Mouse (Mus musculus) left cerebral cortex, postnatal 10 days (tissue): ENCODE measurements around the gene Rpp14. TPM values are rescaled to one million over a fixed set of nuclear protein-coding genes. Genes with fewer than 3 reads are reported as not detected.
A peak's percentile ranks its signal among the peaks of the same experiment; 100 is the strongest.

Experiments used
- DNase-seq, 2 experiments: peaks; one replicate each; pipeline ENCODE4 v3.0.0; 2021 to 2022; ENCODE audit warnings: low spot score in 2 of 2, mixed read lengths in 1 of 2; ENCODE audit errors: extremely low spot score in 1 of 2
- intact Hi-C: fragments of 180-260 bp; cut with DNase I; formaldehyde crosslinking; loops from one replicate; pipeline ENCODE4 v1.15.1; 2025
- total RNA-seq, 2 experiments: library from RNA; stranded (reverse); gene quantifications; 2 replicates each; pipeline ENCODE4 v1.2.3; 2021

Gene Rpp14
- 10 to 100 TPM; 22.2 to 28.3 TPM for total RNA-seq

DNA sequence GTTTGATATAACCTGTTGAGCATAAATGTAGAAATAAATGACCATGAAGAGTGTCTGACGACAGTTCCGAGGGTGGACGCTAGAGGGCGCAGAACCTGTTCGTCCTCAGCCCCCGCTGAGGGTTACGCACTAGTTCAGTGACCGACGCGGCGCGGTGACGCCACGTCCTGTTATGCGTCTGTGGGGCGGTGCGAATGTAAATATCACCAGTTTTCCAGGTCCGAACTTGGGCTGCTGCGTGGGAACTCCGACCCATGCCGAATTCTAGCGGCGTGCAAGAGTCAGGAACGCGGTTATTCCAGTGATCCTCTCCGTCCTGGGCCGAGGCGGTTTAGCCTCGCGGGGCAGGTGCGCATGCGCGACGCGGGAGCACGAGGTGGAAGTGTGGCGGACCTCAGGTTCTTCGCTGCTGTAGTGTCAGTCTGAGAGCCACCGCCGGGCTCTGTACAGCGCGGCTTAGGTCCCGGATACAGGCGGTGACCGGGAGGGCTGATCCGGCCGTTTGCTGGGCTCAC, at the start of gene Rpp14:
Gene Rpp14, plus strand, starts transcription at position 203 of the 515 bp plus-strand sequence.
- DNase-seq, result peak; percentile 93 to 95
- intact Hi-C loops, result no loop called here

DNA sequence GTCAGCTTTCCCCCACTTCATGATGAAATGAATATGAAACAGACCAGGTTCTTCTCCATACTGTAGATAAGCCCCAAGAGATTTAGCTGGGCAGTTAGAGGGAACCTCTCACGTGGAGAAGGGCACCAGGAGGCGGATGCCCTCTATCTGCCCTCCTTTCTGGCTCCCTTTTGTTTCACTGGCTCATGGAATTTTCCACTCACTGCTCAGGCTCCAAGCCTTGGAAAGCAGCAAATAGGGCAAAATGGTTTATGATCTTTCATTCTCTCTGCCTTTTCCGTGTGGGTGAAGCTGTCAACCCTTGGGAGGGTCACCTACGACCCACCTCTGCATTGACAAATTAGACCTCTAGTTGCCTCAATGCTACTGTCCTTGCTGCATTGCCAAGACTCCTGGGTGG, 49.6 kb upstream of the Rpp14 start:
- no peak for DNase-seq
- intact Hi-C loops, result no loop called here

DNA sequence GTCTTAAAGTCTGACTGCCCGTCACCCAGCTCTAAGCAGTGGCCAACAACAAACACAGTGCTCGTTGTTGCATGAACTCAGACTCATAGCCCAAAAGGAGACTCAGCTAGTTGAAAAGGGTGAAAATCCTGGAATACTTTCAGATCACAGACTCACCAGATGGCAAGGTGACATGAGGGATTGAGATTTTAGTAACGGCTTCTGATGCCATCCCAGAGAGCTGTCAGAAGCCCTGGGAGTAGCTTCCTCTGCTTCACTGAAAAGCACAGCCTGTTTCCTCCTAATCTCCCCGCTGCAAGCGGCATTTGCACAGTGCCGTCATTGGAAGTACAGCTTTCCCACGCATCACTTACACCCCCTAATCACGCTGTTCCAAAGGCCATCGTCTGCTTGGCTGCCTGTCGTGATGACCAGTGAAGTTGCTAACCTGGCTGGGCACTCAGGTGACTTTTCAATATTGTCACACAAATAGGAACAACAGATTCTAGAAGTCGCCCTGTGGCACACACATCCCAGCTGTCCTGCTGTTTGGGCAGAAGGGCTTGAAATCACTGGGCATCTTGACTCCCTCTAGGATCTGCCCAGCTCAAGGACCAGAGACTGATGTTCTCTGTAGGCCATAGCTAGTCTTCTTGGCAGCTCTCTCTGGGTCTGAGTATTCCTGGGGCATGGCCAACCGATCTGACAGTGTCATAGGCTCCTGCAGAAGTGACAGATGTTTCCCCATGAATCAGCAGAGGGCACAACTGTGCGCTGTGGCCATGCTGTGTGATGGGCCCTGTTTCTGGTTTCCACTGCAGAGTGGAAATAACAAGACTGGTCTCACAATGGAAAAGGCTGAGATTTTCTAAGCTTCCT, 47.9 kb upstream of the Rpp14 start:
- intact Hi-C loops, result no loop called here
- no peak for DNase-seq

DNA sequence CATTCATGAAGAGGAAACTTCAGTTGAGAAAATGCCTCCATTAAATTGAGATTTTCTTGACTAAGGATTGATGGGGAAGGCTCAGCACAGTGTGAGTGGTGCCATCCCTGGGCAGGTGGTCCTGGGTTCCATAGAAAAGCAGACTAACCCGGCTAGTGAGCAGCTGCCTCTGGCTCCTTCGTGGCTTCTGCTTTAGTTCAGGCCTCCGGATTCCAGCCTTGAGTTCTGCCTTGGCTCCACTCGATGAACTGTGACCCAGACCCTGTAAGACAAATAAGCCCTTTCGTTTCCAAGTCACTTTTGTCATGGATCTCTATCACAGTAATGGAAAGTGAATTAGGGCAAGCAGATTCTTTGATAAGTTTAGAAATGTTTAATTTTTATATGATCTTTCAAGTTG, 45.6 kb upstream of the Rpp14 start:
- intact Hi-C loops, result no loop called here
- DNase-seq, result no peak

DNA sequence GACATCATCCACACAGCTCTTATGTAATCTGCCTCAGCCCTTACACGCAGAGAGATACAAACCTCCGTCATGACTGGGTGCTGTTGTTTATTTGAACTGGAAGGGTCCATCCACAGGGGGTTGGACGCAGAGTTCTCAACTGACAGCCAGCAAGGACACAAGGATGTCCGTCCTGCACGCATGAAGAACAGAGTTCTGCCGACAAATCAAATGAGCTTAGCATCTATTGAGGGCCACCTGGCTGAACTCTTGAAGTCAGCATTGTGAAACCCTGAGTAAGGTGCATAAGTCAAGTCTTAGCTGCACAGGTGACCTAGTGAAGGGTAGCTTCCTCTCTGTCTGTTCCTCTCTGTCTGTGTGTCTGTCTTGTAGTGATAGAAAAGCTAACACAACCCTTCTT, 44.2 kb upstream of the Rpp14 start:
- intact Hi-C loops, result no loop called here
- no peak for DNase-seq

DNA sequence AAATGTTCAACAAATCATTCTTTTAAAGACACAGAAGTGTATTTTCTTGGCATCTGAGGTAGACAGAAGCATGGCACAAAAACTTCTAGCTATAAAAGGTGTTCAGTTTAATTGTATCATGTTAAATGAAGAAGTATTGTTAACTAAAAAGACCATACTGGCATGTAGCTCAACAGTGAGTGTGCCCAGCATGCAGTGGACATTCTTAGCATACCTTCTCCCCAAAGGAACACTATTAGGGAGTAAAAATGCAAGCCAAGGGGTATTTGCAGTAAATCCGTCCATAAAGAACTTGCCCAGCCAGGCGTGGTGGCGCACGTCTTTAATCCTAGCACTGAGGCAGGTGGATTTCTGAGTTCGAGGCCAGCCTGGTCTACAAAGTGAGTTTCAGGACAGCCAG, 43.8 kb upstream of the Rpp14 start:
- intact Hi-C loops, result no loop called here
- DNase-seq, result no peak

DNA sequence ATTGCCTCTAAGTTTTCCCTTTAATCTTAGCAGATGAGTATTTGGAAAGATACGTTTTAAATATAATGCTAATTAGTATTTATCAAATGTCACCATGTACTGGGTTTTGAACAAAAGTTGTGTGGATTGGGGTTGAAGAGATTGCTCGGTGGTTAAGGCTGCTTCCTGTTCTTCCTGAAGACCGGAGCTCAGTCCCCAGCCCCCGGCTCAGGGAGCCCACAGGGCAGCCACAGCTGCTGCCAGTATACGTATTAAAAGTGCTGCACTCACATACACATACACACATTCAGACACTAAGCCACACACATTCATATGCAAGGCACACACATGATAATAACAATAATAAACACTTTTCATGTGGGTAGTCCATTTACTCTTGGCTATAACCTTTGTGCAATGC, 42.0 kb upstream of the Rpp14 start:
- no peak for DNase-seq
- intact Hi-C loops, result no loop called here

DNA sequence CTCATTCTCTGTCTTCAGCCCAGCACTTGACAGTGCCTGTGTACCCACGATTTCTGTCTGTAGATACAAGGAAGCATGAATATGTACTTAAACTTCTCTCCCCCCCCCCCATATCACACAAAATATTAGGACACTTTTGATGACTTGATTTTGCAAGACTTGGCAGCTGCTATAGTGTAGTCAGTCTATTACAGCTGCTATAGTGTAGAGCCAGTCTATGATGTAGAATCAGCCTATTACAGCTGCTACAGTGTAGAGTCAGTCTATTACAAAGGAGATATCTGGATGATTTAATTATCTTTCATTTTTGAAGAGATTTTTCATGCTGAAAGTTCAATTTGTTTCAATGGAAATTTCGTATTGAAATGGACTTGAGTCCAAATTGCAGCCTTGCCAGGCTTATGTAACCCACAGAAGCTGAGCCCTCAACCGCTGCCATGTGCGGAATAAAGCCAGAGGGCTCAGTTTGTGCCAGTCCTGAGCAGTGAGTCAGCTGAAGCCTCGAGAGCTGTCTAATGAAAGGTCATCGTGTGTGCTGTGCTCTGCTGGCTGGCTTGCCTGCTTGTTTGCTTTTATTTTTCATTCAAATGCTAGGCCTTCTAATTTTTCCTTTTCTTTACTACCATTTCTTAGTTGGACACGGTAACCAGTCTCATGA, 41.2 kb upstream of the Rpp14 start:
- DNase-seq, result peak in 1 of 2 experiments; percentile 36
- intact Hi-C loops, result no loop called here

DNA sequence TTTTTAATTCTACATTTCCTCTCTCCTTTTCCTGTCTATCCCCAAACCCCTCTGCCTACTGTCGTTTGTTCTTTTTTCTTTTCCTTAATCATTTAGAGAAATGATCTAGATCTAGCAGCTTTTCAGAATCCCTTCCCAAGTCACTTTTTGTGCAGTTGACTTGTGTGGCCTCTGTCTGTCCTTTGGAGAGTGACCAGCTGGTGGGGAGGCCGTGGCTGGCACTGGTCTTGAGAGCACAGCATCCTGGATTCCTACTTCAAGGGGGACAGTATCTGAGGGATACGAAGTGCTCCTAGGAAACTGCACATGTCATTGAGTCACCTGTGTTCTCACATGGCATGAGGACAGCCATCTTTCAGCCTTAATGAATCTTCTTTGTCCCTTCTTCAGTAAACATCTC, 40.0 kb upstream of the Rpp14 start:
- DNase-seq, result no peak
- intact Hi-C loops, result loop anchor here (5.0 kb wide), 2 partner anchors 33 to 73 kb away; no protein-coding TSS in a partner anchor

DNA sequence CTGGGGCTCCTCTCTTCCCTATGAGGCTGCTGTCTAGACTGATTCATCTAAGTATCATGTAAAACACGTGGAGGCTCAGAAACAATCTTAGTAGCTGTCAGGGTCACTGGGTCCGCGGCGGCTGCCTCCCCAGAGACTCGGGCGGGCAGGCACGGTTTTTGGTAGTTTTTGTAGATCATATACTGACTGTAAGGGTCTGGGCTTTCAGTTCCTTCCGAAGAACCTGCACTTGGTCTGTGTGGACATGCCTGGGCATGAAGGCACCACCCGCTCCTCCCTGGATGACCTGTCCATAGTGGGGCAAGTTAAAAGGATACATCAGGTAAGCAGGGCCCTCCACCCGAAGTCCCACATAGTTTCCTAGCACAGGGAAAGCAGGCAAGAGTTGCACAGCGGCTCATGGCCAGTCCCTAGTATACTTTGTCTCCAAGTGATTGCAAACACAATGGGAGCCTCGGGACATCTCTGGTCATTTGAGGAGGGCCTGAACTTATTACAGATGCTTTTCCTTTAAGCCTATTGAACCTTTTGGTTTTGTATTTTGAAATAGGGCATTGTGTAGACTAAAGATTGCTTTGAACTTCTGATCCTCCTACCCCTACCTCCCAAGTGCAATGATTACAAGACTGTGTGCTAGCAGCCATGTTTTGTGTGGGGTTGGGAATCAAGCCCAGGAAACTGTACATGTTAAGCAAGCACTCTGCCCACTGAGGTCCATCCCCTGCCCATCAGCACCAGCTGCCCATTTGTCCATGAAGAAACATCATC, 39.1 kb upstream of the Rpp14 start:
- intact Hi-C loops, result loop anchor here (5.0 kb wide), 2 partner anchors 34 to 74 kb away; no protein-coding TSS in a partner anchor
- DNase-seq, result no peak

DNA sequence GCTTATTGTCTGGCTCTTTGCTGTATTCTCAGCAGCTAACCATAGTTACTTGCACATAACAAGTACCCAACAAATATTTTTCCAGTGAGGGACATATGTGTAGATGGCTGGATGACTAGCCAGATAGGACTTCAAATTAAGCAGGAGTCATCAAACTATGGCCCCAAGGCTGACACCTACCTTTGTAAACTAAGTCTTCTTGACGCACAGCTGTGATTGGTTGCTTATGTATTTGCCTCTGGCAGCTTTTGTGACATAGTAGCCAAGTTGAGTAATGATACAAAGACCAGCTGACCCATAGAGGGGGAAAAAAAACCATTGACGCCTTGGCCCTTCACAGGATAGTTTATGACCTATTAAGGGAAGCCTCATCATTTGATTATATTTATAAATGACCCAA, 38.0 kb upstream of the Rpp14 start:
- intact Hi-C loops, result loop anchor here (5.0 kb wide), 2 partner anchors 35 to 75 kb away; no protein-coding TSS in a partner anchor
- DNase-seq, result no peak

DNA sequence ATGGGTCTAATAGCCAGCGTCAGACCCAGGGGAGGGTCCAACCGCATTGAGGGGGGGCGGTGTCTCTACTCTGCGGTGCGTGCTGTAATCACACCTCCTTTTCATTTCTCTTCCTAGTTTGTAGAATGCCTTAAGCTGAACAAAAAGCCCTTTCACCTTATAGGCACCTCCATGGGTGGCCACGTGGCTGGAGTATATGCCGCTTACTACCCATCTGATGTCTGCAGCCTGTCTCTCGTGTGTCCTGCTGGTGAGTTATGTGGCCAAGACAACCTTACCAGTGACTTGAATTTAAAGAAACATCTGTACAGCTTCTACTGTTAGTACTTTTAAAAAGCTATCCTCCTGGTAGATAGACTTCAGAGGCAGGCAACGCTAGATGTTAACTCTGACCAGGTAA, 37.6 kb upstream of the Rpp14 start:
- intact Hi-C loops, result loop anchor here (5.0 kb wide), 2 partner anchors 35 to 75 kb away; no protein-coding TSS in a partner anchor
- no peak for DNase-seq

DNA sequence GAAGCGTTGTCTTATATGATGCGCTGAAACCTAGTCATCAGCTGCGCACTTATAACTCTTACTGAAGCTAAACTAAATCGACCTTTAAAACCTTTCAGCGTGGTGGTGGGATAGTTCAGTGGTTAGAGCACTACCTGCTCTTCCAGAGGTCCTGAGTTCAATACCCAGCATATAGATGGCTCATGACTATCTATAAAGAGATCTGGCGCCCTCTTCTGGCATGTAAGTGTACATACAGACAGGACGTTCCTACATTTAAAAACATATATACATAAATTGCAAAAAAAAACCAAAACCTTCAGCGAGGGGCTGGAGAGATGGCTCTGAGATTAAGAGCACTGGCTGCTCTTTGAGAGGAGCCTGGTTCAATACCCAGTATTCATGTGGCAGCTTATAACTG, 35.8 kb upstream of the Rpp14 start:
- DNase-seq, result peak; percentile 34 to 36
- intact Hi-C loops, result loop anchor here (5.0 kb wide), 2 partner anchors 37 to 77 kb away; no protein-coding TSS in a partner anchor

DNA sequence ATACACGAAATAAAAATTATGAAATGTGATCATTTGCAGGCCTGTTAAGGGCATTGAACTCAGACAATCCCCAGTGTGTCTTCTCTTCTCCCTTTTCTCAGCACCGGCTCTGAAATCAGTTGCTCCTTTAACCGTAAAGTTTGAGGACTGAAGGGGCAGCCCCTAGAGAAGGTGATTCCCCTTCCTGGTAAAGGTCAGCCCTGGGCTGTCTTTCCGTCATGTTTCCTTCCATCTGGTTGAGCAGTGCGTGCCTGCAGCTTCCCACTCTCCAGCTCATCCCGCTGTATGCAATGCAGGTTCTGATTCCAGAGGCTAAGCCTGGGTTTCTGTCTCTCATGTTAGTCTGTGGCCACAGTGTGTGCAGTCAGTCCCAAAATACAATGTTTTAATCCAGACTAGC, 35.4 kb upstream of the Rpp14 start:
- intact Hi-C loops, result loop anchor here (5.0 kb wide), 2 partner anchors 37 to 77 kb away; no protein-coding TSS in a partner anchor

DNA sequence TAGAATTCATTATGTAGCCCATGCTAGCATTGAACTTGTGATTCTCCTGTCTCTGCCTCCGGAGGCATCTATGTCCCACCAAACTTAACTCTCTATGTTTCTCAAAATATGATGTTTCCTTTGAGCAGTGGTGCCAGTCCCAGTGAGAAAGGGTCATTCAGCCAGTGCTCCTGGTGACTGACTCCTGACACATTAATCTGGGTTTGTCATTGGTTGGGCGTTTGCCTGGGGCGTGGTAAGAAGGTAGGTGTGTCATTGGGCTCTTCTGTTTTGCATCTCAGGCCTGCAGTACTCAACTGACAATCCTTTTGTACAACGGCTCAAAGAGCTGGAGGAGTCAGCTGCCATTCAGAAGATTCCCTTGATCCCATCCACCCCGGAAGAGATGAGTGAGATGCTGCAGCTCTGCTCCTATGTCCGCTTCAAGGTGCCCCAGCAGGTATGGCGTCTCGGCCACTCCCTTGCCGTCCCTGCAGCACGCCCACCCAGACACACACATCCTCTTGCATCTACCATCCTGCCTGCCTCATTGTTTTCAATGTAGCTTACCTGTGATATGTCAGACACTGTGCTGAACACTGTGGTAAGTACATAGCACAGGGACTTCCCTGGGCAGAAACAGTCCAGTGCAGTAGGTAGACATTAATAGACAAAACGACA, 34.9 kb upstream of the Rpp14 start:
- intact Hi-C loops, result no loop called here

More for the DNA sequence above, 35.4 kb upstream of the Rpp14 start:
- no peak for DNase-seq

DNA sequence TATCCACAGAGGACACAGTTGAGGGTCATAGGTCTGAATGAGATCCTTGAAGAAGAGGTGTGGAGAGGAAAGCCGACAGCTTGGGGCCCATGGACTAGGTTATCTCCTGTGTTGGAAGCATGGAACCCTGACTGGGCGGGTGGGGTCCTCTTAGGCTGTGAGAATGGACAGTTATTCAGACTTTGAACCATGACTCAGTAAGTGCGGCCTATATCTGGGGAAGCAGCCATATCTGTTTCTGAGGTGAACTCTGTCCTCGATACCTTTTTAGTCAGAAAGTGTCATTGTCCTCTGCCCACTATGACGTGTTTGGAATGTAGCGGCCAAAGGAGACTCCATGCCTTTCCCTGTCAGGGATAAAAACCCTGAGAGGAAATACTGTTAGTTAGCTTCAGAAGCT, 33.3 kb upstream of the Rpp14 start:
- intact Hi-C loops, result no loop called here
- DNase-seq, result no peak

More for the DNA sequence above, 34.9 kb upstream of the Rpp14 start:
- no peak for DNase-seq

DNA sequence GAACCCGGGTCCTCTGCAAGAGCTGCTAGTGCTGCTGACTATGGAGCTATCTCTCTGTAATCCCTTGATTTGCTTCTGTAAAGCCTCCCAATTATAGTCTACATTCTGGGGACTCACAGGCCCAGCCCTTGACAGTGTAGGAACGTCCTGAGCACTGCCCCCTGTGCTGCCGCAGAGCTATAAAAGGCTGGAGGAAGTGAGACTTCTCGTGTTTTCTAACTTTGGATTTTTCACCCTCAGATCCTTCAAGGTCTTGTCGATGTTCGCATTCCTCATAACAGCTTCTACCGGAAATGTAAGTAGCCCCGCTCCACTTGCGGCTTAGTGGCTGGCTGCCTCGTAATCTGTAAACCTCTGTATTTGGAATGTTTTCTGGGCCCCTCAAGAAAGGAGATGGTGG, 30.8 kb upstream of the Rpp14 start:
- intact Hi-C loops, result no loop called here
- DNase-seq, result no peak

DNA sequence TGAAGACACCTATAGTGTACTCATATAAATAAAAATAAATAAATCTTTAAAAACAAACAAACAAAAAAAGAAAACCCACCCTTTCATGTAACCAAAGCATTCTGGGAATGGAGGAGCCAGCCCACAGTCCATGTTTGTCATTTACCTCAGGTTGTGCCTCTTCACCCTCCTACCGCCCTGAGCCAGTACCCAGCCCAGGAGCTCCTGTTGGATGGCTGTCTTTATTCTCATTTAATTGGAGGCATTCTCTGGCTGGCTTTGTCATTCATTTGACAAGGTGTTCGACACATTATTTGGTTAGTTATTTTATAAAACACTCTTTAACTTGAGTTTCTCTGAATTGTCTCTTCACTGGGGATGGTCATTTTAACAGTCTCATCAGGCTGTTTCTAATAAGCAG, 28.3 kb upstream of the Rpp14 start:
- intact Hi-C loops, result no loop called here
- DNase-seq, result no peak

DNA sequence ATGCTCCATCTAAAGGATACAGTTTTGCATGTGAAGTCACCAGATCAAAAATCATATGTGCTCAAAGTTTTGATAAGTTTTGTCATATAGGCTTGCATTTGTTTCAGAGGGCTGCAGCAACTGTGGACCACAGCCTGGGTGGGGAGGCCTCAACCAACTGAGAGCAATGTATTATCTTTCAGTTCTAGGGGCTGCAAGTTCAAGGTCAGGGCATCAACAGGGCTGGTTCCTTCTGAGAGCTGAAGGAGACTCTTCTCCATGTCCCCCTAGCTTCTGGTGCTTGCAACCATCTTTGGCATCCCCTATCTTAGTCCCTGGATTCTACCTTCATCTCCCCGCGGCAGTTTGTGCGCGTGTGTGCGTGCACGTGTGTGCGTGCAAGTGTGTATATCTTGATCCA, 27.5 kb upstream of the Rpp14 start:
- DNase-seq, result no peak
- intact Hi-C loops, result no loop called here
